Mouse (Mus musculus) erythroblast, embryonic 14.5 days (primary cell): ENCODE data around the gene Ifna5.

ENCODE experiments used
- GATA1 ChIP-seq: IDR thresholded peaks from 2 replicates; pipeline ENCODE4 v1.6.1; 2012; ENCODE audit warnings: low read length, inconsistent platforms, mixed read lengths
- TAL1 ChIP-seq: IDR thresholded peaks from 3 replicates; pipeline ENCODE4 v1.6.1; 2012; ENCODE audit warnings: low read length, inconsistent platforms, mixed read lengths

DNA sequence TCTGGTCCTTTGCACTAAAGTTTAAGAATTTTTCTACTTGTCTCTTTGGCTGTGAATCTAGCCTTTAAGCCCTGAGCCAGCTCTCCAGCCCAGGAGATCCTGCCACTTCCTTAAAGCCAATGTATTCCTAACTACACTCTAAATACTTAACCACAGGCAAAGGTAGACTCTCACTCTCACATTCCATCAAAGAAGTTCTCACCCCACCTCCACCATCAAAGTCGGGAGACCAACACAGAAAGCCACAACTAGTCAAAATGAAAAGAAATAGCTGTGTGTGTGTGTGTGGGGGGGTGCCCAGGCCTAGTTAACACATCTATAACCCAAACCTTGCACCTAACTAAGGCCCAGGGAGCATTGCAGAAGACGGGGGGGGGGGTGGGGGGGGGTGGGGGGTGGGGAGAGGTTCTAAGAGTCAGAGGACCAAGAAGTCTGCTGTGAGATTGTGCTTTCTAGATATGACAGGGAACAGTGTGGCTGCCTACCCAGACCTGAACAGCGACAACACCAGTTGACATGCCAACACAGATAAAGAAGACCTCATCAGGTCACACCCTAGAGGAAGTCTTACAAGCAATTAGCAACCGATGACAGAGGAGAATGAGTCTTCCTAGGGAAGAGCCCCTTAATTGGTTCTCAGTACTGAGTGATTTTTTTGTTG lies 40.2 kb downstream of the Ifna5 start:
- 0 out of 2 replicates have a peak, but pooled peaks have one; percentile 16 for TF ChIP-seq GATA1
- TF ChIP-seq TAL1 = no peak
